Mouse (Mus musculus) T-helper 2 cell (primary cell): ENCODE measurements around the gene Ubtfl1.
"Not testable (repeated sequence)": the region's sequence is repeated elsewhere in the genome, so short reads cannot be mapped to it uniquely, and the experiment has no call there.

ENCODE experiments used
- in situ Hi-C: fragments of 300-600 bp; cut with MboI, MseI; formaldehyde crosslinking; loops from one replicate; pipeline ENCODE4 v1.15.1; 2025; ENCODE audit warnings: high pct_unique_total_duplicates

Ubtfl1 gene

DNA sequence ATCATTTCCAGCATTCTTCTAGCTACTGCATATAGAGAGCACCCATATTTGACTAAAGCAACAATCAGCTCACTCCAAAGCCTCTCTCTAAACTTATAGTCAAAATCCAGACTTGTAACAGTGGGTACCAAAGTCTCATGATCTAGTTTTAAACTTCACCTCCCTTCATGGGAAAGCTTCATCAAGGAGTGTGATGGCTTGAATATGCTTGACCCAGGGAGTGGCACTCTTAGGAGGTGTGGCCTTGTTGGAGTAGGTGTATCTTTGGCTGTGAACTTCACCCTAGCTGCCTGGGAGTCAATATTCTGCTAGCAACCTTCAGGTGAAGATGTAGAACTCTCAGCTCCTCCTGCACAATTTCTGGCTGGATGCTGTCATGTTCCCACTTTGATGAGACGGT lies at the start of gene Ubtfl1:
Ubtfl1 (plus strand) TSS at position 301 of the 400 bp plus-strand sequence.
- in situ Hi-C loops, result loop anchor here (10.0 kb wide), 1 partner anchor 711 kb away; no protein-coding TSS in a partner anchor

DNA sequence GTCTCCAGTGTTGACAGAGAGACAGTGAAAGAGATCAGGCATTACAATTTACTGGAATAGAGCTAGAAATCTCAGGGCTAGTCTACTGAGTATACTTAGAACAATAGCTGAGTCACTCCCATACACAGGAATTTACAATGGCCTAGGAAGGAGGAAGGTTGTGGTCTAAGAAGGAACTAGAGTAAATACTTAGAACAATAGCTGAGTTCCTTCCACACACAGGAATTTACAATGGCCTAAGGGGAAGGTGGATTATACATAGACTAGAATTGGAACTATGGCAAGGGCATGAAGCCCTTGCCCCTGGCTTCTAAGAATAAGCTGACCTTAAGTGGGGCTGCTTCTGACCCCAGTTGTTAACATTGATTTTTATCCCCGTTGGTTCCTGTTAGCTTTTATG lies 31.2 kb upstream of the Ubtfl1 start:
- in situ Hi-C loops, result not testable (repeated sequence)

DNA sequence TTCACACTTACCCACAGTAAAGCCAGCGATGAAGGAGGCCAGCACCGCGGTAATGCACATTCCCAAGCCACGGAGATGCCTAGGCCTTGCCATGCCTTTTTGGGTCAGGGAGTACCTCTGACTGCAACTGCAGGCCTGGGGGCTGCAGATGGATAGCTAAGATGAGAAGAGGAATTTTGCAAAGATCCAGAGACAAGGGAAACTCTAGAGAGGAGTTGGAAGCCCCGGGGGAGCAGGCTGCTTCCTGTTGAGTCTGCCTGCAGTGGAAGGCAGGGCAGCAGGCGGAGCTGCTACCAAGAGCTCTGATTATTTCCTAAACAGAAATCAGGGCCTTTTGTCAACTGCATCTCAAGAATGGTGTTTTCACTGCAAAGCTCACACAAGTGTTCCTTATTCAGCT lies 18.4 kb upstream of the Ubtfl1 start:
- in situ Hi-C loops, result no loop called here

DNA sequence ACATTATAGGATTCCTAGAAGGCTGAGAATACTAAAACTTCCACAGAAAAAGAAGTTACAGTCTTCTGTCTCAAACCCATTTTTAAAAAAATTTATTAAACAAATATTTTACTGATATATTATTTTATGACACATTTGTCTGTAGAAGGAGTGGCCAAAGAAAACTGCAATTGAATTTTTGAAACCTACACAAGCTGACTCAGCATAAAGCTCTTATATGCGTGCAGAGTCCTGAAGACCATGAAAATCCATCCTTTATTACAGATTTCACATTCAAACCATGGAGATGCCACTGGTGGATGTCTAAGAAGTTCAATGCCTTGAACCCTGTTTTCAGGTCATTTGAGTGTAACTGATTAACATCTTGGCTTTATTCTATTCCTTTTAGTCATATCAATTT lies 4.6 kb upstream of the Ubtfl1 start:
- in situ Hi-C loops, result loop anchor here (10.0 kb wide), 1 partner anchor 715 kb away; no protein-coding TSS in a partner anchor

DNA sequence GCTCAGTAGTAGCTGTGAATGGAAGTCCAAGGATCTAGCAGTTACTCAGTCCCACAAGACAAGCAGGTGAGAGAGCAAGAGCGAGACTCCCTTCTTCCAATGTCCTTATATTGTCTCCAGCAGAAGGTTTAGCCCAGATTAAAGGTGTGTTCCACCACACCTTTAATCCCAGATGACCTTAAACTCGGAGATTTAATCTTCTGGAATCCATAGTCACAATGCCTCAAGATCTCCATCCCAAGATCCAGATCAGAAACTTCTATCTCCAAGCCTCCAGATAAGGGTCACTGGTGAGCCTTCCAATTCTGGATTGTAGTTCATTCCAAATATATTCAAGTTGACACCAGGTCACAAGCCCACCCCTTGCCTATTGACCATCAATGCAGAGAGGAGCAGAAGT lies 1.3 kb upstream of the Ubtfl1 start, which contains the start of gene Naalad2:
Naalad2 (minus strand) TSS at position 101 of the 400 bp plus-strand sequence.
- in situ Hi-C loops, result loop anchor here (10.0 kb wide), 1 partner anchor 712 kb away; no protein-coding TSS in a partner anchor

DNA sequence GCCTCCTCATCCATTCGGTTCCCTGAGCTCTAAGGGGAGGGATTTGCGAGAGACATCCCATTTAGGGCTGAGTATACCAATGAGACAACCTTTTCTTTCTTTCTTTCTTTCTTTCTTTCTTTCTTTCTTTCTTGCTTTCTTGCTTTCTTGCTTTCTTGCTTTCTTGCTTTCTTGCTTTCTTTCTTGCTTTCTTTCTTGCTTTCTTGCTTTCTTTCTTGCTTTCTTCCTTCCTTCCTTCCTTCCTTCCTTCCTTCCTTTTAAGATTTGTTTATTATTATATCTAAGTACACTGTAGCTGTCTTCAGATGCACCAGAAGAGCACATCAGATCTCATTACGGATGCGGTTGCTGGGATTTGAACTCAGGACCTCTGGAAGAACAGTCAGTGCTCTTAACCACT lies 8.2 kb downstream of the Ubtfl1 start:
- in situ Hi-C loops, result not testable (repeated sequence)

DNA sequence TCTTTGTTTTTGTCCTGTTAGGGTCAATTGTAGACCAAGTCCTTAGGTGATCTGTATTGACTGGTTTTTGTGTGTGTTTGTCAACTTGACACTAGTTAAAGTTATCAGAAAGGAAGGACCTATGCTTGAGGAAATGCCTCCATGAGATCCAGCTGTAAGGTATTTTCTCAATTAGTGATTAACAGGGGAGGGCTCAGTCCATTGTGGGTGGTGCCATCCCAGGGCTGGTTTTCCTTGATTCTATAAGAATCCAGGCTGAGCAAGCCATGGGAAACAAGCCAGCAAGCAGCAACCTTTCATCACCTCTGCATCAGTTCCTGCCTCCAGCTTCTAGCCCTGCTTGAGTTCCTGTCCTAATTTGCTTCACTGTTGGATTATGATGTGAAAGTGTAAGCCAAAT lies 26.1 kb downstream of the Ubtfl1 start, which contains the start of gene Mbd3l2:
Mbd3l2 (plus strand) TSS at position 301 of the 400 bp plus-strand sequence.
- in situ Hi-C loops, result no loop called here

DNA sequence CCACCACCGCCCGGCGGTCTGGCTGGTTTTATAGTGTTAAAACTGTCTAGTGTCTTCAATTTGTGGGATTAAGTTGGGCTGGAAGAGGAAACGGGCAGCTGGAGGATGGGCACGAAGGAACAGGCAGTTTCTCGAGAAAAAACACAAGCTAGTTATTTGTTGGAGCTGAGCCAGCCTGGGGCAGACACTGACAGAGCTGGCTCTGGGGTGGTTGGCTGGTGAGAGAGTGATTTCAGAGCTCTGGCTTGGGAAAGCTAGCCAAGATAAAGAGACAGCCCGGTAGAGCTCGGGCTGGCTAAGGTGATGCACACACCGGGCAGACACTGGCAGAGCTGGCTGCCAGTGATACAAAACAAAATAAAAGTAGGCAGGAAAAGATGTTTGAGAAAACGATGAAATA lies 27.5 kb downstream of the Ubtfl1 start:
- in situ Hi-C loops, result no loop called here

DNA sequence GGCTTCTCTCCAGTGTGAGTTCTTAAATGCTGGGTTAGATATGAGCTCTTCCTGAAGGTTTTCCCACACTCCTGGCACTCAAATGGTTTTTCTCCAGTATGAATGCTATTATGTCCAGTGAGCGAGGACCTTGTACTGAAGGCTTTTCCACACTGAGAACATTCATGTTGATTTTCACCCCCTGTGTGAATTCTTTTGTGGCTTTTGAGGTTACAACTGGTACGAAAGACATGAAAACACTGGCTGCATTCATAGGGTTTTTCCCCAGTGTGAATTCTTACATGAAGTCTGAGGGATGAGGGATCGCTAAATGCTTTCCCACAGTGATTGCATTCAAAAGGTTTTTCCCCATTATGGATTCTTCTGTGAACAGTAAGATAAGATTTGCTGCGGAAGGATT lies 52.3 kb downstream of the Ubtfl1 start:
- in situ Hi-C loops, result no loop called here
